Comparison of ENCODE assay signal across 16 mouse cellular contexts in genomic region chr9:91069496-91069895, GRCm38 (mm10).
"Had no signal": no experiment of that assay in that cellular context is flagged by ENCODE, and none has a peak within 500 bp of the region (broad histone marks: within the 10 kb centered on the region; RNA-seq: fewer than 3 reads in every experiment).

No protein-coding gene starts in this region.

- DNase-seq: kidney, adult 2 months; kidney, postnatal 14 days; liver; liver, embryonic 13.5 days; liver, postnatal 0 days; lung, postnatal 14 days; thymus, postnatal 14 days had no signal

- H3K4me1 ChIP-seq: kidney, embryonic 15.5 days; limb, embryonic 12.5 days; liver, embryonic 13.5 days; lung, embryonic 15.5 days; megakaryocyte, embryonic 14.5 days had no signal

- H3K9me3 ChIP-seq: kidney, embryonic 15.5 days; limb, embryonic 12.5 days; liver, embryonic 13.5 days; lung, embryonic 15.5 days; megakaryocyte, embryonic 14.5 days; neural tube, embryonic 15.5 days had no signal

- H3K4me3 ChIP-seq: kidney, embryonic 15.5 days; left cerebral cortex, adult 2 months; limb, embryonic 12.5 days; liver, embryonic 13.5 days; lung, embryonic 15.5 days; megakaryocyte, embryonic 14.5 days; myocyte; neural tube, embryonic 15.5 days had no signal

- H3K9ac ChIP-seq: kidney, embryonic 15.5 days; limb, embryonic 12.5 days; liver, embryonic 13.5 days; liver, postnatal 0 days; lung, embryonic 15.5 days; neural tube, embryonic 15.5 days had no signal

- H3K4me2 ChIP-seq: kidney, embryonic 15.5 days; limb, embryonic 12.5 days; liver, embryonic 13.5 days; lung, embryonic 15.5 days; neural tube, embryonic 15.5 days had no signal

- H3K27me3 ChIP-seq: kidney, embryonic 15.5 days; limb, embryonic 12.5 days; liver, embryonic 13.5 days; lung, embryonic 15.5 days; megakaryocyte, embryonic 14.5 days; neural tube, embryonic 15.5 days had no signal

- ATAC-seq: liver, postnatal 0 days had no signal

- H3K27ac ChIP-seq: kidney, embryonic 15.5 days; left cerebral cortex, adult 2 months; limb, embryonic 12.5 days; liver, embryonic 13.5 days; lung, embryonic 15.5 days; macrophage; neural tube, embryonic 15.5 days; stomach, postnatal 0 days had no signal

- H3K36me3 ChIP-seq: kidney, embryonic 15.5 days; limb, embryonic 12.5 days; liver, embryonic 13.5 days; lung, embryonic 15.5 days; neural tube, embryonic 15.5 days had no signal
